Mouse (Mus musculus) cerebellum, postnatal 14 days (tissue): ENCODE data around the gene Olfr107.

Experiments
- DNase-seq, 2 experiments: peaks; one replicate each; pipeline ENCODE4 v3.0.0; 2021; ENCODE audit warnings: mixed read lengths in 2 of 2

Gene Olfr107

DNA sequence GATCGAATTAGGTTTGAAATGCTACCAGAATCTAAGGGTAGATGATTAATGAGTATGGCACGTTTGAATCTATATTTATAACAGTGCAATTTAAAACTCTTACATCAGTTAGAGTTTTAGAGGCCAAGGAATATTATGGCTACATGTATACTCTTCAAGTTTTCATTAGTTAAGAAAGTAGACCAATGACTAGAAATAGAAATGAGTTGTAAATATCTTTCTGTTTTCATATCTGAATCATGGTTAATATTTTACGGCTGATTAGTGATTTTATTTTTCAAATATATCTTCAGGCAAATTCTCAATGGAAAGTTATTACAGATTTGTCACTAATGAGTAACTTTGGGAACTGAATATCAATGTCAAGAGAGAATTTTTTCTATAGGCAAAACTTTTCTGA is at the start of gene Olfr107:
Gene Olfr107, plus strand, starts transcription at position 301 of the 400 bp plus-strand sequence.
- DNase-seq, result no peak

- DNase-seq, result no peak
Measured at GRCm38 (mm10) chr17:37359282-37359681, 39.7 kb upstream of the Olfr107 start, which contains the start of gene Olfr104-ps. Gene Olfr104-ps, plus strand, starts transcription at chr17:37359582.

GRCm38 (mm10) chr17:37378733-37379132 is 20.3 kb upstream of the Olfr107 start, which contains the start of gene Olfr105-ps:
Gene Olfr105-ps, plus strand, starts transcription at chr17:37379033.
- no peak for DNase-seq

DNA sequence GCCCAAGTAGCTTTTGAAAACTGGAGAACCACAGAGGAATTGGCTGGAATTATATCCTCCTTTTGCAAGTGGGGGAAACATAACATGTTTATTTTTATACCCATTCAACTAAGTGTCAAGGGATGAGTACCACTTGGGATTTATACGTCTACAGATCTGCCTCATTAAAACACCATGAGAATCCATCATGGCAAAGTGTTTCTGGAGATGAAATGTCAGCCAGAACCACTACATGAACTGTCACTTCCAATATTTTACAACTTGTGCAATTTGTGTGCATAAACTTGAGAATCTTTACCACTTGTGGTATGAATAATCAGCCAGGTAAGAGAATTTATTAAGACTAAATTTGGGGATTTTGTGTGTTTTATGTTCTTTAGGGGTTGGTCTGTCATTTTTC is 8.9 kb upstream of the Olfr107 start, which contains the start of gene Olfr106-ps:
Gene Olfr106-ps, plus strand, starts transcription at position 301 of the 400 bp plus-strand sequence.
- no peak for DNase-seq

DNA sequence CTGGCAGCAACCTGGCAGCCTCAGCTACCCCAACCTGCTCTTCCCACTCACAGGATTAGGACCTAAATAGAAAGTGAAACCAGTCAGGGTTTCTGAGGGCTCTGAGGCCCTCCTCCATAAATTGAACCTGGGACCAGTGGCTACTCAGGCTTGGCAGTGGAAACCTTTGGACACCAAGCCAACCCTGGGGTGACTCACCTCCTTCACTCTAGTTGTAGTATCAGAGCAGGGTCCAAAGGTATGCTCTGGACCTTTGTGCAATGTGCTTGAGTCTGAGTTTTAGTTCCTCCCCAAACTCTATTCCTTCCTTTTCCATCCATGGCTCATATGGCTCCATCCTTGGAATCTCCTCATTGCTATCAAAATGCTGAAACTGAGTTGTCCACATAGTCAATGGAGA is 14.4 kb downstream of the Olfr107 start:
- no peak for DNase-seq

GRCm38 (mm10) chr17:37445180-37445579 is 46.2 kb downstream of the Olfr107 start, which contains the start of gene Olfr108:
Gene Olfr108, plus strand, starts transcription at chr17:37445480.
- DNase-seq, result no peak
